Mouse (Mus musculus) lung, adult 2 months (tissue): ENCODE measurements around the gene Gm20388.

Source experiments
- CTCF ChIP-seq: fragments of 200-500 bp; IDR thresholded peaks from 2 replicates; pipeline ENCODE4 v1.5.1; 2011; ENCODE audit warnings: mild to moderate bottlenecking, low read length, control low read depth; ENCODE audit not compliant: insufficient read depth
- POLR2A ChIP-seq: fragments of 200-500 bp; IDR thresholded peaks from 2 replicates; pipeline ENCODE4 v1.6.1; 2011; ENCODE audit warnings: low read depth, mild to moderate bottlenecking, control low read depth, low read length, borderline replicate concordance; ENCODE audit errors: extremely low read depth

- TF ChIP-seq POLR2A, result no peak
- no peak for TF ChIP-seq CTCF
Observed at GRCm38 (mm10) chr8:120377803-120378189, 467.2 kb downstream of the Gm20388 start.
